Mouse (Mus musculus) heart, embryonic 13.5 days (tissue): ENCODE data around the gene S100a9. TPM values are rescaled to one million over a fixed set of nuclear protein-coding genes. Genes with fewer than 3 reads are reported as not detected.

Experiments used
- ATAC-seq: fragments of 200-750 bp; cut with Nextera tagmentation; 2 replicates; pipeline ENCODE4 v1.8.0; 2017; ENCODE audit warnings: moderate TSS enrichment; ENCODE audit not compliant: insufficient number of reproducible peaks, low FRiP score, low TSS enrichment; ENCODE audit errors: extremely low read depth
- H3K27ac ChIP-seq: fragments of 300-500 bp; sonication (generic); replicated peaks from 2 replicates; pipeline ENCODE4 v1.5.1; 2015; ENCODE audit warnings: moderate library complexity, mild to moderate bottlenecking, inconsistent platforms
- H3K27me3 ChIP-seq: fragments of 300-500 bp; sonication (generic); replicated peaks from 2 replicates; pipeline ENCODE4 v1.6.1; 2015; ENCODE audit warnings: mild to moderate bottlenecking, inconsistent platforms
- H3K36me3 ChIP-seq: fragments of 300-500 bp; sonication (generic); 2 replicates; pipeline ENCODE4 v1.6.1; 2015; ENCODE audit warnings: mild to moderate bottlenecking, inconsistent platforms
- H3K4me1 ChIP-seq: fragments of 300-500 bp; sonication (generic); 2 replicates; pipeline ENCODE4 v1.6.1; 2015; ENCODE audit warnings: inconsistent platforms
- H3K4me2 ChIP-seq: fragments of 300-500 bp; sonication (generic); 2 replicates; pipeline ENCODE4 v1.6.1; 2015; ENCODE audit warnings: inconsistent platforms, mild to moderate bottlenecking, moderate library complexity
- H3K4me3 ChIP-seq: fragments of 300-500 bp; sonication (generic); 2 replicates; pipeline ENCODE4 v1.5.1; 2015; ENCODE audit warnings: moderate library complexity, mild to moderate bottlenecking, inconsistent platforms
- H3K9ac ChIP-seq: fragments of 300-500 bp; sonication (generic); 2 replicates; pipeline ENCODE4 v1.6.1; 2015; ENCODE audit warnings: inconsistent platforms, mild to moderate bottlenecking, moderate library complexity
- H3K9me3 ChIP-seq: fragments of 300-500 bp; sonication (generic); 2 replicates; pipeline ENCODE4 v1.6.1; 2016; ENCODE audit warnings: inconsistent platforms
- WGBS: fragments of 180-500 bp; shearing (Covaris S2); methylation state at CpG from one replicate; pipeline ENCODE4 v1.1.7; 2015; ENCODE audit warnings: mixed read lengths; 5-methylcytosine and 5-hydroxymethylcytosine counted together
- polyA plus RNA-seq: library from polyadenylated mRNA; unstranded; fragments of >200 nt; fragmentation: Nextera tagmentation; extraction: Ambion mirVana; gene quantifications from 2 replicates; pipeline ENCODE4 v1.2.1, GENCODE M21; 2015

S100a9 gene
- polyA plus RNA-seq, 1 experiment from 2014 or later: 5.2 TPM

GRCm38 (mm10) chr3:90659364-90660044 is 36.0 kb downstream of the S100a9 start:
- Histone ChIP-seq H3K9ac (no peak overlapping the region), H3K4me3 (no peak overlapping the region), H3K27ac (no peak overlapping the region), H3K36me3 (no peaks in the 10 kb centered on the region), H3K27me3 (peaks cover 6% of the 10 kb centered on the region; the same call in 1 of the 2 replicates), H3K4me2 (no peak overlapping the region), H3K9me3 (no peaks in the 10 kb centered on the region), H3K4me1 (no peaks in the 10 kb centered on the region)
- no peak for ATAC-seq

GRCm38 (mm10) chr3:90657405-90657804 is 38.1 kb downstream of the S100a9 start:
- H3K9ac ChIP-seq: no peak overlapping the region
- no peaks in the 10 kb centered on the region for H3K36me3 ChIP-seq
- H3K4me1 ChIP-seq: no peaks in the 10 kb centered on the region
- H3K9me3 ChIP-seq: no peaks in the 10 kb centered on the region
- no peak overlapping the region for H3K4me3 ChIP-seq
- peaks cover 16% of the 10 kb centered on the region for H3K27me3 ChIP-seq
- ATAC-seq: no peak
- H3K27ac ChIP-seq: no peak overlapping the region
- 59% methylated on average over 4 of the region's 4 CpGs for WGBS
- no peak overlapping the region for H3K4me2 ChIP-seq

- no peak within 1 kb of the TSS for H3K4me2 ChIP-seq
- H3K36me3 ChIP-seq: no peaks in the 10 kb centered on the region
- H3K27me3 ChIP-seq: peaks cover 16% of the 10 kb centered on the region
- H3K9ac ChIP-seq: no peak within 1 kb of the TSS
- H3K27ac ChIP-seq: no peak within 1 kb of the TSS
- no peak within 1 kb of the TSS for H3K4me3 ChIP-seq
- no peaks in the 10 kb centered on the region for H3K9me3 ChIP-seq
- ATAC-seq: no peak
- no peaks in the 10 kb centered on the region for H3K4me1 ChIP-seq
These were observed 41.8 kb downstream of the S100a9 start, which contains the start of gene S100a7a for GRCm38 (mm10) chr3:90653717-90654116. TSS of gene S100a7a (plus strand) at chr3:90654017.

GRCm38 (mm10) chr3:90652878-90653508 is 42.5 kb downstream of the S100a9 start:
- peaks cover 16% of the 10 kb centered on the region for H3K27me3 ChIP-seq
- H3K36me3 ChIP-seq: no peaks in the 10 kb centered on the region
- H3K27ac ChIP-seq: no peak overlapping the region
- no peak overlapping the region for H3K9ac ChIP-seq
- no peak overlapping the region for H3K4me2 ChIP-seq
- no peak overlapping the region for H3K4me3 ChIP-seq
- no peaks in the 10 kb centered on the region for H3K4me1 ChIP-seq
- 33% methylated on average over 5 of the region's 5 CpGs for WGBS
- no peak for ATAC-seq
- H3K9me3 ChIP-seq: no peaks in the 10 kb centered on the region

- H3K4me3 ChIP-seq: no peak overlapping the region
- peaks cover 13% of the 10 kb centered on the region for H3K27me3 ChIP-seq
- H3K36me3 ChIP-seq: no peaks in the 10 kb centered on the region
- H3K4me2 ChIP-seq: no peak overlapping the region
- no peak for ATAC-seq
- H3K9me3 ChIP-seq: no peaks in the 10 kb centered on the region
- no peak overlapping the region for H3K27ac ChIP-seq
- no peak overlapping the region for H3K9ac ChIP-seq
- no peaks in the 10 kb centered on the region for H3K4me1 ChIP-seq
- 82% methylated on average over 2 of the region's 2 CpGs for WGBS
These were observed 45.7 kb downstream of the S100a9 start for GRCm38 (mm10) chr3:90649832-90650231.

GRCm38 (mm10) chr3:90648981-90649380 is 46.5 kb downstream of the S100a9 start:
- Histone ChIP-seq H3K4me1 (no peaks in the 10 kb centered on the region), H3K27ac (no peak overlapping the region), H3K9me3 (no peaks in the 10 kb centered on the region), H3K36me3 (no peaks in the 10 kb centered on the region), H3K4me2 (no peak overlapping the region), H3K27me3 (peaks cover 6% of the 10 kb centered on the region), H3K4me3 (no peak overlapping the region), H3K9ac (no peak overlapping the region)
- ATAC-seq: no peak

GRCm38 (mm10) chr3:90647291-90647690 is 48.2 kb downstream of the S100a9 start:
- Histone ChIP-seq H3K9ac (no peak overlapping the region), H3K4me2 (no peak overlapping the region), H3K36me3 (no peaks in the 10 kb centered on the region), H3K27me3 (no peaks in the 10 kb centered on the region; the same call in 1 of the 2 replicates), H3K4me3 (no peak overlapping the region), H3K4me1 (no peaks in the 10 kb centered on the region), H3K9me3 (no peaks in the 10 kb centered on the region), H3K27ac (no peak overlapping the region)
- ATAC-seq: no peak
- WGBS: 63% methylated on average over 1 of the region's 1 CpGs

GRCm38 (mm10) chr3:90644220-90644619 is 51.3 kb downstream of the S100a9 start:
- Histone ChIP-seq H3K9ac (no peak overlapping the region), H3K27ac (no peak overlapping the region), H3K27me3 (no peaks in the 10 kb centered on the region), H3K4me2 (no peak overlapping the region), H3K4me3 (no peak overlapping the region), H3K36me3 (no peaks in the 10 kb centered on the region), H3K9me3 (no peaks in the 10 kb centered on the region), H3K4me1 (no peaks in the 10 kb centered on the region)
- WGBS: 45% methylated on average over 3 of the region's 3 CpGs
- no peak for ATAC-seq

Other genes starting within 250 kb of the S100a9 start
- 9.7 and 11.4 TPM in 2 replicates for gene Npr1, start 229.9 kb downstream of the S100a9 start, polyA plus RNA-seq
- 116 and 125 TPM in 2 replicates for gene Ilf2, start 219.6 kb downstream of the S100a9 start, polyA plus RNA-seq
- gene Snapin, start 204.7 kb downstream of the S100a9 start, polyA plus RNA-seq: 72.8 and 74.7 TPM in 2 replicates
- 92.0 and 98.5 TPM in 2 replicates for gene Chtop, start 186.2 kb downstream of the S100a9 start, polyA plus RNA-seq
- 203 and 220 TPM in 2 replicates for gene S100a1, start 181.3 kb downstream of the S100a9 start, polyA plus RNA-seq
- 70.4 and 73.4 TPM in 2 replicates for gene S100a13, start 181.3 kb downstream of the S100a9 start, polyA plus RNA-seq
- gene S100a14, start 168.9 kb downstream of the S100a9 start, polyA plus RNA-seq: 0.17 and 0.28 TPM in 2 replicates
- 62.7 and 65.2 TPM in 2 replicates for gene S100a16, start 158.5 kb downstream of the S100a9 start, polyA plus RNA-seq
- gene S100a3, start 135.1 kb downstream of the S100a9 start, polyA plus RNA-seq: 0.27 and 0.32 TPM in 2 replicates
- not detected in 2 replicates for gene S100a2, start 105.5 kb downstream of the S100a9 start, polyA plus RNA-seq
- not detected in 2 replicates for gene Gm42674, start 93.8 kb downstream of the S100a9 start, polyA plus RNA-seq
- gene S100a4, start 92.0 kb downstream of the S100a9 start, polyA plus RNA-seq: 2.4 and 3.1 TPM in 2 replicates
- gene S100a5, start 87.2 kb downstream of the S100a9 start, polyA plus RNA-seq: not detected in 2 replicates
- gene S100a6, start 82.8 kb downstream of the S100a9 start, polyA plus RNA-seq: 38.1 and 38.2 TPM in 2 replicates
- not detected in 2 replicates for gene S100a7a, start 41.7 kb downstream of the S100a9 start, polyA plus RNA-seq
- 10.4 and 15.2 TPM in 2 replicates for gene S100a8, start 26.7 kb downstream of the S100a9 start, polyA plus RNA-seq
- gene Pglyrp4, start 31.2 kb upstream of the S100a9 start, polyA plus RNA-seq: not detected in 2 replicates
- gene Gm5849, start 82.2 kb upstream of the S100a9 start, polyA plus RNA-seq: not detected in 2 replicates